Mouse (Mus musculus): ENCODE results near the gene Omt2b. TPM values are rescaled to one million over a fixed set of nuclear protein-coding genes. Genes with fewer than 3 reads are reported as not detected.

The Omt2b gene
- total RNA-seq, 2 experiments from 2014 or later: not detected

Other genes starting within 250 kb of the Omt2b start
- gene Fbxo9, start 218.5 kb upstream of the Omt2b start, total RNA-seq (2021): 10 to 100 TPM; 67.6 to 72.3 TPM
- gene Ick, start 218.4 kb upstream of the Omt2b start, total RNA-seq (2021): 10 to 100 TPM; 23.9 to 24.0 TPM
- 10 to 100 TPM; 66.4 to 68.2 TPM for gene Gsta4, start 144.8 kb upstream of the Omt2b start, total RNA-seq (2021)
- under 1 TPM in 1 of 2 experiments, not detected in 1; 0.41 TPM for gene Gsta1, start 96.9 kb upstream of the Omt2b start, total RNA-seq (2021)
- gene Gm3776, start 70.5 kb upstream of the Omt2b start, total RNA-seq (2021): not detected
- not detected for gene Gm10639, start 37.7 kb upstream of the Omt2b start, total RNA-seq (2021)
- not detected for gene Omt2a, start 12.8 kb upstream of the Omt2b start, total RNA-seq (2021)
- not detected for gene Gsta2, start 28.2 kb downstream of the Omt2b start, total RNA-seq (2021)
- not detected for gene Dppa5a, start 40.6 kb downstream of the Omt2b start, total RNA-seq (2021)
- not detected for gene Ooep, start 51.1 kb downstream of the Omt2b start, total RNA-seq (2021)
- gene Ddx43, start 68.2 kb downstream of the Omt2b start, total RNA-seq (2021): not detected
- gene Cgas, start 115.6 kb downstream of the Omt2b start, total RNA-seq (2021): 1 to 10 TPM; 1.7 to 2.0 TPM
- 10 to 100 TPM; 20.3 to 20.4 TPM for gene Mto1, start 120.6 kb downstream of the Omt2b start, total RNA-seq (2021)
- gene Gm17324, start 121.2 kb downstream of the Omt2b start, total RNA-seq (2021): not detected
- gene Eef1a1, start 161.6 kb downstream of the Omt2b start, total RNA-seq (2021): 1,000 to 10,000 TPM; 4,503 to 4,597 TPM

All from heart, postnatal 4 days (tissue).